Mouse (Mus musculus): ENCODE measurements at regions not wholly inside any gene's neighbourhood (a gene's known extent, or its start where the extent isn't known, plus 50 kb on each side); places are given as distances from the start of the nearest gene placed in this dataset.

DNA sequence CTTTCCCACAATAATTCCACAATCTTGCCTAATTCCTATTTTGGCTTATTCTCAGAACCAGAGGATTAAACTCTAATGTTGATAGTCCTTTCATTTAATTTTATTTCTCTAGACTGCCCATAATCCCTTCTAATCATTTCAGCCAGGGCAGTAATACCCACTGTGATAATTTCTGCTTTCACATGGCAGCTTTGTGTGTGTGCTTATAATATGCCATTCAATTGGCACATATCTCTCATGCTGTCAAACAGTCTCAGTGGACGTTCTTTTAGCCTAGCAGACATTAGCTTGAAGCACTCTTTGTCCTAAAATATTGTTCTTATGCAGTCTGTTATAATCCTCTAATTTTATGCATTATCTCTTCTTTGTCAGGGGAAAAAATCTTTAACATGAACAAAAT lies 205.0 kb upstream of the Hsf2 start:
- TF ChIP-seq EP300 (IDR thresholded peaks at IDR 0.05; ENCODE audit: low read depth) (no peak), CTCF (IDR thresholded peaks at IDR 0.05; ENCODE audit: low read depth) (no peak)
